Mouse (Mus musculus) heart, adult 2 months (tissue): Measurements from ENCODE around the gene Flnb.

Source experiments
- CTCF ChIP-seq: fragments of 200-600 bp; IDR thresholded peaks from 2 replicates; pipeline ENCODE4 v1.8.1; 2022; ENCODE audit warnings: antibody characterized with exemption, mild to moderate bottlenecking, moderate library complexity
- POLR2A ChIP-seq: fragments of 200-500 bp; IDR thresholded peaks from 2 replicates; pipeline ENCODE4 v1.6.1; 2011; ENCODE audit warnings: mild to moderate bottlenecking, low read depth, low read length, control low read depth; ENCODE audit not compliant: insufficient read depth

- TF ChIP-seq CTCF (no peak), POLR2A (no peak)
Observed at GRCm38 (mm10) chr14:7864506-7864899, 46.7 kb downstream of the Flnb start.
